Mouse (Mus musculus) adrenal gland, adult 8-10 months (tissue): ENCODE data around the gene Klk1b24. TPM values are rescaled to one million over a fixed set of nuclear protein-coding genes. Genes with fewer than 3 reads are reported as not detected.
"Not testable (repeated sequence)": the region's sequence is repeated elsewhere in the genome, so short reads cannot be mapped to it uniquely, and the experiment has no call there.

Experiments
- DNase-seq: peaks from one replicate; pipeline ENCODE4 v3.0.0; 2022
- total RNA-seq, 4 experiments: library from RNA; stranded (reverse); gene quantifications; 2 replicates each; pipeline ENCODE4 v1.2.4; 2022

Gene Klk1b24
- under 1 TPM in 2 of 4 experiments, not detected in 2; 0.29 to 0.91 TPM for total RNA-seq

- not testable (repeated sequence) for DNase-seq
Measured at GRCm38 (mm10) chr7:44187936-44188335, at the start of gene Klk1b24. TSS of gene Klk1b24 (plus strand) at chr7:44188236.

GRCm38 (mm10) chr7:44179299-44180045 lies 8.6 kb upstream of the Klk1b24 start:
- no peak for DNase-seq

- DNase-seq: not testable (repeated sequence)
Measured at GRCm38 (mm10) chr7:44186516-44186915, 1.5 kb upstream of the Klk1b24 start.

GRCm38 (mm10) chr7:44193466-44193865 lies 5.4 kb downstream of the Klk1b24 start:
- DNase-seq: not testable (repeated sequence)

- DNase-seq: no peak
Measured at GRCm38 (mm10) chr7:44197891-44198290, 9.9 kb downstream of the Klk1b24 start, which contains the start of gene Klk1b3. TSS of gene Klk1b3 (plus strand) at chr7:44198191.

GRCm38 (mm10) chr7:44207135-44207534 lies 19.1 kb downstream of the Klk1b24 start, which contains the start of gene Klk1b4:
TSS of gene Klk1b4 (plus strand) at chr7:44207435.
- DNase-seq: not testable (repeated sequence)

- DNase-seq: no peak
Measured at GRCm38 (mm10) chr7:44208307-44208706, 20.3 kb downstream of the Klk1b24 start.

GRCm38 (mm10) chr7:44215645-44216044 lies 27.6 kb downstream of the Klk1b24 start, which contains the start of gene Klk1b5:
TSS of gene Klk1b5 (plus strand) at chr7:44215945.
- no peak for DNase-seq

GRCm38 (mm10) chr7:44221601-44222000 lies 33.6 kb downstream of the Klk1b24 start:
- not testable (repeated sequence) for DNase-seq

GRCm38 (mm10) chr7:44222335-44222734 lies 34.3 kb downstream of the Klk1b24 start:
- not testable (repeated sequence) for DNase-seq

- no peak for DNase-seq
Measured at GRCm38 (mm10) chr7:44225076-44225475, 37.0 kb downstream of the Klk1b24 start, which contains the start of gene Klk1. TSS of gene Klk1 (plus strand) at chr7:44225360.

GRCm38 (mm10) chr7:44235909-44236308 lies 47.9 kb downstream of the Klk1b24 start, which contains the start of gene Gm36864:
TSS of gene Gm36864 (plus strand) at chr7:44236177.
- no peak for DNase-seq

GRCm38 (mm10) chr7:44239913-44240312 lies 51.9 kb downstream of the Klk1b24 start:
- no peak for DNase-seq

- no peak for DNase-seq
Measured at GRCm38 (mm10) chr7:44240712-44241111, 52.7 kb downstream of the Klk1b24 start.

GRCm38 (mm10) chr7:44241163-44241562 lies 53.1 kb downstream of the Klk1b24 start:
- no peak for DNase-seq

Other genes starting within 250 kb of the Klk1b24 start
- gene Klk1b8, start 237.6 kb upstream of the Klk1b24 start, total RNA-seq: not detected
- not detected for gene Klk1b1, start 221.5 kb upstream of the Klk1b24 start, total RNA-seq
- gene Klk1b9, start 212.2 kb upstream of the Klk1b24 start, total RNA-seq: under 1 TPM in 1 of 4 experiments, not detected in 3; 0.35 TPM
- not detected for gene Klk1b11, start 192.4 kb upstream of the Klk1b24 start, total RNA-seq
- not detected for gene Klk1b26, start 176.1 kb upstream of the Klk1b24 start, total RNA-seq
- not detected for gene Klk1b27, start 135.9 kb upstream of the Klk1b24 start, total RNA-seq
- 1 to 10 TPM in 1 of 4 experiments, not detected in 3; 1.1 TPM for gene Klk1b21, start 85.9 kb upstream of the Klk1b24 start, total RNA-seq
- not detected for gene Klk1b22, start 75.6 kb upstream of the Klk1b24 start, total RNA-seq
- not detected for gene Klk1b16, start 51.5 kb upstream of the Klk1b24 start, total RNA-seq
- gene Klk1b3, start 10.0 kb downstream of the Klk1b24 start, total RNA-seq: not detected
- gene Klk1b4, start 19.2 kb downstream of the Klk1b24 start, total RNA-seq: not detected
- not detected for gene Klk1b5, start 27.7 kb downstream of the Klk1b24 start, total RNA-seq
- 1 to 10 TPM in 1 of 4 experiments, under 1 TPM in 2, not detected in 1; 0.78 to 1.2 (median 0.89) TPM for gene Klk1, start 37.1 kb downstream of the Klk1b24 start, total RNA-seq
- not detected for gene Gm36864, start 47.9 kb downstream of the Klk1b24 start, total RNA-seq
- 1 to 10 TPM in 1 of 4 experiments, under 1 TPM in 3; 0.68 to 1.2 (median 0.96) TPM for gene 1700028J19Rik, start 58.5 kb downstream of the Klk1b24 start, total RNA-seq
- 100 to 1,000 TPM in 3 of 4 experiments, 10 to 100 TPM in 1; 71.9 to 151 (median 133) TPM for gene 2410002F23Rik, start 58.5 kb downstream of the Klk1b24 start, total RNA-seq
- gene Acp4, start 69.1 kb downstream of the Klk1b24 start, total RNA-seq: not detected
- not detected for gene Gm15517, start 73.2 kb downstream of the Klk1b24 start, total RNA-seq
- gene Clec11a, start 118.7 kb downstream of the Klk1b24 start, total RNA-seq: 1 to 10 TPM; 4.1 to 6.0 (median 5.1) TPM
- gene Shank1, start 122.0 kb downstream of the Klk1b24 start, total RNA-seq: 10 to 100 TPM in 3 of 4 experiments, 1 to 10 TPM in 1; 9.3 to 17.6 (median 14.3) TPM
- gene Syt3, start 195.9 kb downstream of the Klk1b24 start, total RNA-seq: 10 to 100 TPM in 1 of 4 experiments, 1 to 10 TPM in 3; 4.9 to 11.1 (median 7.6) TPM
- 1 to 10 TPM in 3 of 4 experiments, under 1 TPM in 1; 0.73 to 2.2 (median 1.4) TPM for gene 1700008O03Rik, start 197.6 kb downstream of the Klk1b24 start, total RNA-seq
- gene Lrrc4b, start 240.8 kb downstream of the Klk1b24 start, total RNA-seq: 10 to 100 TPM in 2 of 4 experiments, 1 to 10 TPM in 2; 6.4 to 15.4 (median 9.8) TPM